Mouse (Mus musculus): Measurements from ENCODE around the gene Olfr1302. TPM values are rescaled to one million over a fixed set of nuclear protein-coding genes. Genes with fewer than 3 reads are reported as not detected.

Olfr1302 gene
- total RNA-seq (2014; fragmentation: Nextera tagmentation) (not detected in 2 replicates), total RNA-seq (2017) (not detected in 2 replicates)

- no peak for ATAC-seq (replicated peaks; ENCODE audit: poor library complexity, severe bottlenecking)
These were observed at the start of gene Olfr1302 for GRCm38 (mm10) chr2:111777129-111777528. Gene Olfr1302, plus strand, starts transcription at chr2:111777429.

- no peak for ATAC-seq (replicated peaks; ENCODE audit: poor library complexity, severe bottlenecking)
These were observed 26.5 kb upstream of the Olfr1302 start, which contains the start of gene Olfr1301 for GRCm38 (mm10) chr2:111750706-111751105. Gene Olfr1301, plus strand, starts transcription at chr2:111751006.

- no peak for ATAC-seq (replicated peaks; ENCODE audit: poor library complexity, severe bottlenecking)
These were observed 35.7 kb downstream of the Olfr1302 start for GRCm38 (mm10) chr2:111812936-111813335.

- no peak for ATAC-seq (replicated peaks; ENCODE audit: poor library complexity, severe bottlenecking)
These were observed 43.0 kb downstream of the Olfr1302 start, which contains the start of gene Olfr1303 for GRCm38 (mm10) chr2:111820240-111820639. Gene Olfr1303, minus strand, starts transcription at chr2:111820340.

Other genes with a start within 250 kb of the Olfr1302 start
- gene Olfr1294, start 237.1 kb upstream of the Olfr1302 start, total RNA-seq (2014; fragmentation: Nextera tagmentation) = not detected in 2 replicates
- not detected in 2 replicates for gene Olfr1294, start 237.1 kb upstream of the Olfr1302 start, total RNA-seq (2017)
- gene Olfr1295, start 207.7 kb upstream of the Olfr1302 start, total RNA-seq (2014; fragmentation: Nextera tagmentation) = not detected in 2 replicates
- gene Olfr1295, start 207.7 kb upstream of the Olfr1302 start, total RNA-seq (2017) = not detected in 2 replicates
- gene Olfr1297, start 150.9 kb upstream of the Olfr1302 start, total RNA-seq (2014; fragmentation: Nextera tagmentation) = not detected in 2 replicates
- not detected in 2 replicates for gene Olfr1297, start 150.9 kb upstream of the Olfr1302 start, total RNA-seq (2017)
- gene Olfr1298, start 128.2 kb upstream of the Olfr1302 start, total RNA-seq (2014; fragmentation: Nextera tagmentation) = not detected in 2 replicates
- not detected in 2 replicates for gene Olfr1298, start 128.2 kb upstream of the Olfr1302 start, total RNA-seq (2017)
- not detected in 2 replicates for gene Olfr1299, start 116.0 kb upstream of the Olfr1302 start, total RNA-seq (2014; fragmentation: Nextera tagmentation)
- gene Olfr1299, start 116.0 kb upstream of the Olfr1302 start, total RNA-seq (2017) = not detected in 2 replicates
- gene Olfr1301, start 26.4 kb upstream of the Olfr1302 start, total RNA-seq (2014; fragmentation: Nextera tagmentation) = not detected in 2 replicates
- not detected in 2 replicates for gene Olfr1301, start 26.4 kb upstream of the Olfr1302 start, total RNA-seq (2017)
- gene Olfr1303, start 42.9 kb downstream of the Olfr1302 start, total RNA-seq (2014; fragmentation: Nextera tagmentation) = not detected in 2 replicates
- gene Olfr1303, start 42.9 kb downstream of the Olfr1302 start, total RNA-seq (2017) = not detected in 2 replicates
- gene Olfr1305, start 99.7 kb downstream of the Olfr1302 start, total RNA-seq (2014; fragmentation: Nextera tagmentation) = not detected in 2 replicates
- not detected in 2 replicates for gene Olfr1305, start 99.7 kb downstream of the Olfr1302 start, total RNA-seq (2017)
- not detected in 2 replicates for gene Olfr1306, start 138.8 kb downstream of the Olfr1302 start, total RNA-seq (2014; fragmentation: Nextera tagmentation)
- not detected in 2 replicates for gene Olfr1306, start 138.8 kb downstream of the Olfr1302 start, total RNA-seq (2017)
- gene Olfr1307, start 172.0 kb downstream of the Olfr1302 start, total RNA-seq (2014; fragmentation: Nextera tagmentation) = not detected in 2 replicates
- not detected in 2 replicates for gene Olfr1307, start 172.0 kb downstream of the Olfr1302 start, total RNA-seq (2017)
- not detected in 2 replicates for gene Olfr1308, start 187.5 kb downstream of the Olfr1302 start, total RNA-seq (2014; fragmentation: Nextera tagmentation)
- not detected in 2 replicates for gene Olfr1308, start 187.5 kb downstream of the Olfr1302 start, total RNA-seq (2017)
- gene Olfr1309, start 212.9 kb downstream of the Olfr1302 start, total RNA-seq (2014; fragmentation: Nextera tagmentation) = not detected in 2 replicates
- not detected in 2 replicates for gene Olfr1309, start 212.9 kb downstream of the Olfr1302 start, total RNA-seq (2017)
- gene Olfr1310, start 235.3 kb downstream of the Olfr1302 start, total RNA-seq (2014; fragmentation: Nextera tagmentation) = not detected in 2 replicates
- not detected in 2 replicates for gene Olfr1310, start 235.3 kb downstream of the Olfr1302 start, total RNA-seq (2017)
- gene Olfr1311, start 247.0 kb downstream of the Olfr1302 start, total RNA-seq (2014; fragmentation: Nextera tagmentation) = not detected in 2 replicates
- not detected in 2 replicates for gene Olfr1311, start 247.0 kb downstream of the Olfr1302 start, total RNA-seq (2017)